Mouse (Mus musculus) hindbrain, embryonic 12.5 days (tissue): ENCODE data around the gene Ralgps1. TPM values are rescaled to one million over a fixed set of nuclear protein-coding genes. Genes with fewer than 3 reads are reported as not detected.

Source experiments
- ATAC-seq: fragments of 200-750 bp; cut with Nextera tagmentation; 2 replicates; pipeline ENCODE4 v1.8.0; 2017; ENCODE audit warnings: moderate TSS enrichment; ENCODE audit not compliant: low FRiP score
- H3K27ac ChIP-seq: fragments of 300-500 bp; sonication (generic); 2 replicates; pipeline ENCODE4 v1.5.1; 2016; ENCODE audit warnings: mild to moderate bottlenecking
- H3K27me3 ChIP-seq: fragments of 300-500 bp; sonication (generic); 2 replicates; pipeline ENCODE4 v1.6.1; 2016; ENCODE audit warnings: mild to moderate bottlenecking
- H3K36me3 ChIP-seq: fragments of 300-500 bp; sonication (generic); 2 replicates; pipeline ENCODE4 v1.6.1; 2016; ENCODE audit warnings: mild to moderate bottlenecking
- H3K4me1 ChIP-seq: fragments of 300-500 bp; sonication (generic); 2 replicates; pipeline ENCODE4 v1.6.1; 2016
- H3K4me2 ChIP-seq: fragments of 300-500 bp; sonication (generic); replicated peaks from 2 replicates; pipeline ENCODE4 v1.6.1; 2016; ENCODE audit warnings: mild to moderate bottlenecking
- H3K4me3 ChIP-seq: fragments of 300-500 bp; sonication (generic); 2 replicates; pipeline ENCODE4 v1.5.1; 2016; ENCODE audit warnings: mild to moderate bottlenecking
- H3K9ac ChIP-seq: fragments of 300-500 bp; sonication (generic); 2 replicates; pipeline ENCODE4 v1.6.1; 2016; ENCODE audit warnings: mild to moderate bottlenecking, moderate library complexity
- H3K9me3 ChIP-seq: fragments of 300-500 bp; sonication (generic); replicated peaks from 2 replicates; pipeline ENCODE4 v1.6.1; 2016; ENCODE audit warnings: mild to moderate bottlenecking
- WGBS: fragments of 180-500 bp; shearing (Covaris S2); methylation state at CpG from one replicate; pipeline ENCODE4 v1.1.7; 2016; 5-methylcytosine and 5-hydroxymethylcytosine counted together
- polyA plus RNA-seq: library from polyadenylated mRNA; unstranded; fragments of >200 nt; fragmentation: Nextera tagmentation; extraction: Ambion mirVana; gene quantifications from 2 replicates; pipeline ENCODE4 v1.2.1, GENCODE M21; 2016

Gene Ralgps1
- polyA plus RNA-seq, 1 experiment from 2014 or later = 29.0 TPM

DNA sequence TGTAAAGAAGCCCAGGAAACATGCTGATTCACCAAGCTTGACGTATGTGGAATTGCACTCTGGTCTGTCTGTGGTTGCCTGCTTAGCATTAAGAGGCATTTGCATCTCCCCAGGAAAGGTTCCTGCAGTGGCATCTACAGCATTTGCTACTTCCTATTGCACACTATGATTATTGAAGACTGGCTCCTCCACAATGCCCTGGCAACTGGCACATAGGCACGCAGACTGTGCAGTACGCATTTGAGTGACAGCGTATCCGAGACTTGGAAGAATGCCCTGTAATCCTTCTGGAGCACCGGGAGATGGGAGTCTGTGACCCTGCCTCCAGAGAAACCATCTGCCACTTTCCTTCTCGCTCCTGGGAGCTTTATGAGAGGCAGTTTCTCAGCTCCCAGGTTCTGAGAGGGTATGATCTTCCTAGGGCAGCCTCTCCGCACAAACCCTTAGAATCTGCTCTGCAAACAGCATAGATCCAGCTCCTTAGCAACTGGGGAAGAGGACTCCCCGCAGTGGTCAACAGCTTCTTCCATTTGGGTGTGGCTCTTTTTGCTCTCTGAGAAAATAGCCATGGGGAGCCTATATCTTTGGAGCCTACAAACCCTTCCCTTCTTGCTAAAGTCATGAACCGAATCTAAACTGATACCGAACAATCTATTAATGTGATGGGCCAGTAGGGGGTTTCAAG lies 22.8 kb upstream of the Ralgps1 start:
- Histone ChIP-seq H3K36me3 (no peaks in the 10 kb centered on the region), H3K4me1 (0 out of 2 replicates have a peak, but pooled peaks cover 4% of the 10 kb centered on the region), H3K4me2 (no peak overlapping the region), H3K27ac (no peak overlapping the region), H3K27me3 (no peaks in the 10 kb centered on the region), H3K4me3 (no peak overlapping the region), H3K9ac (no peak overlapping the region), H3K9me3 (no peaks in the 10 kb centered on the region; the same call in 1 of the 2 replicates)
- 76% methylated on average over 11 of the region's 11 CpGs for WGBS
- ATAC-seq = no peak

DNA sequence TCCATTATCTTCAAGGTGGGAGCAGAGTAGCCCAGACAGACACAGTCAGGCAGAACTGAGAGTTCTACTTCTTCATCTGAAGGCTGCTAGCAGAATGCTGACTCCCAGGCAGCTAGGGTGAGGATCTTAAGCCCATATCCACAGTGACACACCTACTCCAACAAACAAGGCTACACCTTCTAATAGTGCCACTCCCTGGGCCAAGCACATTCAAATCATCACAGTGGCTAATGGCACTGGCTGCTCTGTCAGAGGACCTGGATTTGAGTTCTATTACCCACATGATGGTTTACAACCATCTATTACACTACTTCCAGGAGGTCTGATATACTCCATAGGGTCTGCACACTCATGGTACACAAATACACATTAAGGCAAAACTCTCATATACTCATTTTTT lies 21.7 kb upstream of the Ralgps1 start:
- Histone ChIP-seq H3K4me2 (no peak overlapping the region), H3K36me3 (no peaks in the 10 kb centered on the region), H3K4me1 (0 out of 2 replicates have a peak, but pooled peaks cover 4% of the 10 kb centered on the region), H3K27ac (no peak overlapping the region), H3K27me3 (no peaks in the 10 kb centered on the region), H3K4me3 (no peak overlapping the region), H3K9ac (no peak overlapping the region), H3K9me3 (no peaks in the 10 kb centered on the region; the same call in 1 of the 2 replicates)
- no peak for ATAC-seq

DNA sequence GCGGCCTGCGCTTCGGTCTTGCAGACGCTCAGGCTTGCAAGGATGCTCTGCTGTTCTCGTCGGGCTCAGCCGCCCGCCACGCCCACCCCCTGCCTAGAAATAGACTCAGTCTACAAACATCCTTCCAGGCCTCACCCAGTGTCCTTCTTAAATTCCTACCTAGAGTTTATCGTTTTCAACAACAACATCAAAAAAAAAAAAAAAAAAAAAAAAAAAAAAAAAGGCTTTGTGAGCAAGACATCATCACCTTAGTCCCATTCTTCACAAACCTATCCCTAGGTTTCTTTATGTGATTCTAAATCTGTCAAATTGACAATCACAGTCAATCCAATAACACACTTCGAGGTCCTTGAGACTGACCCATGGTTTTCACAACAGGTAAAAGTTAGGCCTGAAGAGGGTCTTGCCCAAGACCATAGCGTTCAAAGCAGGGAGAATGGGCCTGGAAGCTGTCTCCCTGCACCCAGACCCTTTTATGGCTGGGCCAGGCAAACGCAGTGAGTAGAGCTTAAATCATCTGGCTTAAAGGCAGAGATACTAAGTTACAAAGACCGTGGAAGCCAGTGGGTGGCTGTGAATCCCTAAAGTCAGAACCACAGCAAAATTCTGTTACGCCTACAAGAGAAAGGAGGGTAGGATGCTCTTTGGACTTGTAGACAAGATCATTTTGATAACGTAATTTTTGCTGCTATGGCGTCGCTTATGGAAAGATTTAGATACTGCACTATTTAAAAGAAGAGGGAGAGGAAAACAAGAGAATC lies 542 bp upstream of the Ralgps1 start:
- Histone ChIP-seq H3K27ac (peak overlapping the region; percentile 99), H3K9me3 (peaks cover 3% of the 10 kb centered on the region; the same call in 1 of the 2 replicates), H3K27me3 (no peaks in the 10 kb centered on the region), H3K36me3 (peaks cover 2% of the 10 kb centered on the region; the same call in 1 of the 2 replicates), H3K4me3 (peak overlapping the region; percentile 70), H3K4me1 (peaks cover 12% of the 10 kb centered on the region), H3K4me2 (peak overlapping the region; percentile 78), H3K9ac (no peak overlapping the region)
- WGBS = 38% methylated on average over 16 of the region's 18 CpGs
- no peak for ATAC-seq

DNA sequence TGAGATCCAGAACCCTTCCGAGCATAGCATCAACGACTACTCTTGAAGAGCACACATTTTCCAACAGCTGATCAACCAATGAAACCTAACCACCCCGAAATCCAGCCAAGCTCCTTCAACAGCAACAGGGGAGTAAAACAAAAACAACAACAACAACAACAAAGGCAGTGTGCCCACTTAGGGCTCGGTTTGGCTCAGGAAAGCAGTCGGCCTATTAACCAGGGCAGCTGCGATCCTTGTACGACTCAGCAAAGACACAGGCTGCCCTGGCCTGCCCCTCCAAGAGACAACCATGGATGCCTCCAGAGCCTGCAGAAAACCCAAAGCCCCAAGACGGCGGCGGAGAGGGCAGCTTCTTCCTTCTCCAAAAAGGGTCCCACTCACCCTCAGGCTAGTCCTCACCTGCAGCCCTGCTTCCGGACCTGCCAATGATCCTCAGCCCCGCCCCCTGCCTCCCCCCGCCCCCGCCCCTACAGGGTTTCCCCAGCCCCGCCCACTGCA lies 960 bp downstream of the Ralgps1 start:
- no peaks in the 10 kb centered on the region for H3K9me3 ChIP-seq
- H3K4me3 ChIP-seq = peak overlapping the region; percentile 70
- WGBS = 12% methylated on average over 14 of the region's 15 CpGs
- peaks cover 4% of the 10 kb centered on the region for H3K36me3 ChIP-seq
- ATAC-seq = peak; percentile 20
- H3K27ac ChIP-seq = peak overlapping the region; percentile 99
- H3K27me3 ChIP-seq = no peaks in the 10 kb centered on the region
- H3K9ac ChIP-seq = peak overlapping the region; percentile 76
- peak overlapping the region; percentile 78 for H3K4me2 ChIP-seq
- H3K4me1 ChIP-seq = peaks cover 27% of the 10 kb centered on the region

DNA sequence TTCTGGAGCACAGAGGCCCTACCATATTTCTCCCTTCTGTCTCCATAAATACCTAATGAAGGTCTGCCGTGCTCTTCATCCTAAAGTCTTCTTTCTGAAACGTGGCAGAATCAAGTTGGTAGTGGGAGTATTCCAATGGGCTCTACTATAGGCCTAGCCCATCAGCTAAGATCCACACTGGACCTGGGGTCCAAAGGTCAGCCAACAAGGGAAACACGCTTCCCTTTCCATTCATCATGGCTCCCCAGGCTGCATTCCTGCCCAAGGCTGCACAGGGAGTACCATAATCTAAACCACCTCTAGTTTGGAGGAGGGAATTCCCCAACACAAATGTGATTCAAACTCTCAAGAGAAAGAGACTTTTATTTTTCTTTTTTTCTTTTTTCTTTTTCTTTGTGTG lies 1.8 kb downstream of the Ralgps1 start:
- peaks cover 28% of the 10 kb centered on the region for H3K4me1 ChIP-seq
- H3K27ac ChIP-seq = no peak overlapping the region
- H3K27me3 ChIP-seq = no peaks in the 10 kb centered on the region
- no peak overlapping the region for H3K4me3 ChIP-seq
- no peaks in the 10 kb centered on the region for H3K9me3 ChIP-seq
- no peak overlapping the region for H3K9ac ChIP-seq
- no peak for ATAC-seq
- WGBS = 73% methylated on average over 3 of the region's 3 CpGs
- no peak overlapping the region for H3K4me2 ChIP-seq
- H3K36me3 ChIP-seq = peaks cover 4% of the 10 kb centered on the region

DNA sequence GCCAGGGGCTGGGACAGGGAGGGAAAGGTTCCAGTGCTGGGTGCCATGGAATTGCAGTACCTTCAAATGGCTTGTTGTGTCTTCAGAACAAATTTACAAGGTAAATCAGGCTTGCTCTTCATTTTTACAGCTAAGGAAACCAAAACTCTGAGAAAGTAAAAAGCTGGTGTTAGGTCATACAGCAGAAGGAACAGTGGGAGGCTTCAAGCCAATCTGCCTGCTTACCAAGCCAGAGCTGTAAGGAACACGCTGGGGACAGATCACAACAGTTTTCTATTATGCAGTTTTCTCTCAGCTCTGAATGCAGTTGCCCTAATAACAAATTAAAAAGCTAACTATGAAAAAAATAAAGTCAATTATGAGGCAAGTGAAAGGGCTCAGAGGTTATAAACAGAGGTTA lies 2.8 kb downstream of the Ralgps1 start:
- H3K4me3 ChIP-seq = no peak overlapping the region
- 83% methylated on average over 1 of the region's 1 CpGs for WGBS
- no peak overlapping the region for H3K4me2 ChIP-seq
- H3K4me1 ChIP-seq = peaks cover 28% of the 10 kb centered on the region
- no peaks in the 10 kb centered on the region for H3K9me3 ChIP-seq
- H3K9ac ChIP-seq = no peak overlapping the region
- peaks cover 4% of the 10 kb centered on the region for H3K36me3 ChIP-seq
- H3K27me3 ChIP-seq = no peaks in the 10 kb centered on the region
- H3K27ac ChIP-seq = no peak overlapping the region
- ATAC-seq = no peak

DNA sequence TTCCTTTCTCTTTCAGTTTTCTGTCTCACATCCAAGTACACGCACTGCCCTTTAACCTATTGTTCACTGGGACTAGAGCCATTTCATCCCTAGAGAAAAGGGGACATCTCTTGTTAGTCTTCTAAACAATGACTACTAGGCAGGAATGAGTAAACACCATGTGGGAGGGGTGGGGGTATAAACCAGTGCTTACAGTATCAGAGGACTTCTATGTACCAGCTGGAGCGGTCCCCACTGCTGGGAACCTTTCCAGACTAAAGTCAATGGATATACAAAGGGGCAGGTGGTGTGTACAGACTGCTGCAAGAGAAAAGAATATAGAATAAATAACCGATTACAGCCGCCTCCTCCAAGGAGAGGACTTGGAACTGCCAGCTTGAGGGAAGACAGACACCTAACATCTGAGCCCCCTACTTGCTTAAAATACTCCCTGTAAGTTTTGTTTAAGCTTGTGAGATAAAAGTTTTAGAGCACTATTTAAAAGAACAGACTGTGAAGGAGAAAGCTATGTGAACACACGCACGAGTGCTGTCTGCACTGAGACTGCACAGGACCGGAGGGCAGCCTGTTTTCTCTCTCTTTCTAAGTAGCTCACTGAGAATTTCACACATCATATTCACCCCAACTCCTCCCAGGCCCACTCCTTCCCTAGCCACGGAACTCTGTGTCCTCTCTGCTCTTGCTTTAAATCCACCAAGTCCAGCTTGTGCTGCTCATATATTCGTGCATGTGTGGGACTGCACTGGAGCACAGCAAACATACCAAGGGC lies 5.4 kb downstream of the Ralgps1 start:
- Histone ChIP-seq H3K36me3 (peaks cover 4% of the 10 kb centered on the region), H3K9me3 (no peaks in the 10 kb centered on the region), H3K4me3 (no peak overlapping the region), H3K4me2 (no peak overlapping the region), H3K27me3 (no peaks in the 10 kb centered on the region), H3K27ac (peak overlapping the region; percentile 60; the same call in 1 of the 2 replicates), H3K9ac (no peak overlapping the region), H3K4me1 (peaks cover 35% of the 10 kb centered on the region)
- WGBS = 74% methylated on average over 9 of the region's 9 CpGs
- peak; percentile 69 for ATAC-seq

DNA sequence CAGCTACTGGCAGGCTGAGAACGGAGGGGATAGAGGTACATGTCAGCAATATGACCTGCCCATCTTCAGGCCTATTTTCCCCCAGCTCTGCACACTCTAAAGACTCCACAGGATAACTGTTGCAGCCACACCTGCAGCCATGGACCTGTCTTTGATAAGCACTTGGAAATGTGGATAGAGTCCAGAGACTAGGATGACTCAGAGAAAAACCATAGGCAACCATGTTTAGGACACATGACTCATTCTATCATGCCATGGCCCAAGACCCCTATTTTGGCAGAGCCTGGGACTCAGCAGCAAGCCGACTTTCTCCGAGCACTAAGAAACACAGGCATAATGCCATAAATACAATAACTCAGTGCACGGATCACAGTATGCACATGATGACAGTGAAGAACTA lies 6.6 kb downstream of the Ralgps1 start:
- WGBS = 94% methylated on average over 4 of the region's 4 CpGs
- no peak overlapping the region for H3K27ac ChIP-seq
- H3K4me2 ChIP-seq = no peak overlapping the region
- H3K9me3 ChIP-seq = no peaks in the 10 kb centered on the region
- no peak overlapping the region for H3K9ac ChIP-seq
- H3K4me1 ChIP-seq = peaks cover 30% of the 10 kb centered on the region
- ATAC-seq = no peak
- H3K27me3 ChIP-seq = no peaks in the 10 kb centered on the region
- no peak overlapping the region for H3K4me3 ChIP-seq
- peaks cover 4% of the 10 kb centered on the region for H3K36me3 ChIP-seq

DNA sequence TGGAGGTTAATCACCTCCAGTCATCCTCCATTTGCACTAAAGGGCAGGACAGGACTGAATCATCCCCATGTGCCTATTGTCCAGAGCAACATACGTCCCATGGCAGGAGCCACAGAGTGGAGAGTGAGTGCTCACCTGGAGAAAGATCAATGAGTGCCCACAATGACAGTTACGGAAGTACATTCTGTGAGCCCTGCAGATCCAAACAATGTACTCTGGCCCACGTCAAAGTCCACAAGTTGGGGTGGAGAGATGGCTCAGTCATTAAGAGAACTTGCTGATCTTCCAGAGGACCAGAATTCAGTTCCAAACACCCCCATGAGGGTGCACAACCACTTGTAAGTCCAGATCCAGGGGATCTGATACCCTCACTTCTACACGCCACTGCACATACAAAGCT lies 7.4 kb downstream of the Ralgps1 start:
- no peak overlapping the region for H3K4me3 ChIP-seq
- WGBS = 87% methylated on average over 4 of the region's 4 CpGs

DNA sequence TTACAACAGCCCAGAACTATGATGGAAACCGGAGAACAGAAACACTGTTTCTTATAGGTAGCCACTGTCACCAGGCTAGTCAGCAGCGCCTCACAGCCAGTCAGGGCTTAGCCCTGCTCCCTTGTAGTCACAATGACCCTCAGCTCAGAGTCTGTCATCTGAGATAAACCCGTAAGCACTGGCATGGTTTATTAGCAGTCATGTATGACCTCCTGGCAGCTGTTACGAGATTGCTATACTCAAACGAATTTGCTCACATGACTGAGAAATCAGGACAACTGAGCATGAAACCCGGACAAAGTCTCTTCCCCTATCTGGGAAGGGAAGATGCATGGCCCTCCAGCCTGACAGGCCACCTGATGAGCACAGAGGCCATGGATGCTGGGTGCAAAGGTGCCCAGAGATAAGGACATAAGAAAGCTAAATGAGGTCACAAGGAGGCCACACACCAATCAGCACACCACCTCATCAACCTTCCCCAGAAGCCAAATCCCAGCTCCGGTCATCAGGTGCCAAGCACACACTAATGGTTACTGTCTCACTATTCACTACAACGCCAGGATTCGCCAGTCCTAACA lies 10.1 kb downstream of the Ralgps1 start:
- ATAC-seq = no peak
- 82% methylated on average over 9 of the region's 9 CpGs for WGBS

More for the DNA sequence above, 7.4 kb downstream of the Ralgps1 start:
- no peak overlapping the region for H3K27ac ChIP-seq
- H3K4me1 ChIP-seq = peaks cover 28% of the 10 kb centered on the region
- H3K4me2 ChIP-seq = no peak overlapping the region
- no peaks in the 10 kb centered on the region for H3K9me3 ChIP-seq
- H3K27me3 ChIP-seq = no peaks in the 10 kb centered on the region
- H3K9ac ChIP-seq = no peak overlapping the region
- peaks cover 4% of the 10 kb centered on the region for H3K36me3 ChIP-seq
- ATAC-seq = no peak

DNA sequence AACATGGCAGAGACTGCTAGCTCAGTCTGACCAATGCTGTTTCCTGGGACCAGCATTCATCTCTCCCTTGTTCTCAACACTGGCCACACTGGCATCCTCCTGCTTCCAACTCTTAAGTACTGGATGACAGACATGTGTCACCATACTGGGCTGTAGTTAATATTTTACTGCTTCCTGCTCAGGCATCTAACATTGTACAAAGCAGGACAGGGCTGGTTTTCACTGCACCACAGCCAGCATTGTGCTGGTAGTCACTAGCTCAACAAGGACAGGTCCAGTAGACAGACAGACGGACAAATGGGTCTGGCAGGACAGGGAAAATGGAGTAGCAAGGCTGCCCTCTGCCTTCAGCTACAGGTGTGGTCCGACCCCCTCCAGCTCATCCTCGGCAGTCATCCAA lies 10.7 kb downstream of the Ralgps1 start:
- Histone ChIP-seq H3K4me2 (no peak overlapping the region), H3K27ac (no peak overlapping the region), H3K36me3 (no peaks in the 10 kb centered on the region), H3K27me3 (no peaks in the 10 kb centered on the region), H3K9ac (no peak overlapping the region), H3K4me3 (no peak overlapping the region), H3K9me3 (no peaks in the 10 kb centered on the region), H3K4me1 (peaks cover 13% of the 10 kb centered on the region)
- WGBS = 72% methylated on average over 3 of the region's 3 CpGs
- ATAC-seq = no peak

More for the DNA sequence above, 10.1 kb downstream of the Ralgps1 start:
- Histone ChIP-seq H3K27ac (no peak overlapping the region), H3K9me3 (no peaks in the 10 kb centered on the region), H3K36me3 (no peaks in the 10 kb centered on the region; the same call in 1 of the 2 replicates), H3K4me2 (no peak overlapping the region), H3K4me1 (peaks cover 20% of the 10 kb centered on the region), H3K27me3 (no peaks in the 10 kb centered on the region), H3K9ac (no peak overlapping the region), H3K4me3 (no peak overlapping the region)

DNA sequence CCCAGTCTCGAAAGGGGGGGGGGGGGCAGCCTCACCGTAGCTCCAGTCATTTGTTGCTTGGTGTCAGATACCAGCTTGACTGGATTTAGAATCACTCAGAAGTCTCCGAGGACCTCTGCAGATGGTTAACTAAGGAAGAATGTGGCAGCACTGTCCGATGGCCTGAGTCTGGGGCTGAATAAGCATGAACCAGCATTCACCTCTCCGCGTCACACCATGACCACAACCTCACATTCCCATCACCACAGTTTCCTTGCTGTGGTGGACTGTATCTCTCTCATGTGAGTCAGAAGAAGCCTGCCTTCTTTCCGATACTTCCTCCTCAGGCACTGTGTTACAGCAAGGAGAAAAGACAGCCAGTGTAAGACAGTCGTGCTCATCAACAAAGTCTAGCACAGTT lies 12.1 kb downstream of the Ralgps1 start:
- Histone ChIP-seq H3K9me3 (no peaks in the 10 kb centered on the region), H3K4me2 (no peak overlapping the region), H3K4me1 (peaks cover 10% of the 10 kb centered on the region; the same call in 1 of the 2 replicates), H3K9ac (no peak overlapping the region), H3K27me3 (no peaks in the 10 kb centered on the region), H3K4me3 (no peak overlapping the region), H3K27ac (no peak overlapping the region), H3K36me3 (no peaks in the 10 kb centered on the region)
- no peak for ATAC-seq
- WGBS = 85% methylated on average over 8 of the region's 8 CpGs
